In genomic region chr2:154969740-154970397, GRCm38 (mm10) we compare ENCODE assay signal across 10 mouse cellular contexts. TPM values are rescaled to one million over a fixed set of nuclear protein-coding genes. Genes with fewer than 3 reads are reported as not detected.
DNase-seq lines count a peak whose midpoint lies in the region; ATAC-seq lines count a peak whose summit lies in the region.
"Not testable (repeated sequence)": the region's sequence is repeated elsewhere in the genome, so short reads cannot be mapped to it uniquely, and the experiment has no call there.
"Had no signal": no experiment of that assay in that cellular context is flagged by ENCODE, and none has a peak within 500 bp of the region (broad histone marks: within the 10 kb centered on the region; RNA-seq: fewer than 3 reads in every experiment).

No protein-coding gene starts in this region.

- not testable (repeated sequence) for H3K9me3 ChIP-seq in limb, embryonic 10.5 days (replicated peaks); midbrain, embryonic 11.5 days (ENCODE audit: control insufficient read depth, low read length)

- not testable (repeated sequence) for H3K36me3 ChIP-seq in limb, embryonic 10.5 days; midbrain, embryonic 11.5 days (ENCODE audit: control insufficient read depth, insufficient read depth, low read length)

- peak; percentile 48 for DNase-seq in 416B (ENCODE audit: low read depth)
- DNase-seq in R1 (ENCODE audit: low read depth, low spot score), result peak; percentile 51
- peak; percentile 84 for DNase-seq in heart, adult 11 months
- not testable (repeated sequence) for DNase-seq in limb, embryonic 10.5 days (ENCODE audit: low spot score)
- DNase-seq in lung, postnatal 36 days, result peak; percentile 6
- peak; percentile 51 for DNase-seq in midbrain, embryonic 11.5 days (ENCODE audit: low spot score, missing footprints)

- 66% methylated on average over 14 of the region's 14 CpGs for WGBS in limb, embryonic 10.5 days
- WGBS in midbrain, embryonic 11.5 days, result 79% methylated on average over 14 of the region's 14 CpGs

- H3K9ac ChIP-seq in midbrain, embryonic 11.5 days (ENCODE audit: low read length), result not testable (repeated sequence)

- not testable (repeated sequence) for H3K4me2 ChIP-seq in midbrain, embryonic 11.5 days

- ATAC-seq in common myeloid progenitor, adult 5-6 weeks (replicated peaks; ENCODE audit: low read depth, poor library complexity, severe bottlenecking), result peak; percentile 89
- not testable (repeated sequence) for ATAC-seq in midbrain, embryonic 11.5 days (ENCODE audit: low FRiP score)

- H3K27me3 ChIP-seq in limb, embryonic 10.5 days (ENCODE audit: low read depth, poor library complexity, severe bottlenecking); midbrain, embryonic 11.5 days (ENCODE audit: control insufficient read depth, insufficient read depth, low read length): not testable (repeated sequence)

- H3K4me1 ChIP-seq in limb, embryonic 10.5 days, result peaks cover 60% of the 10 kb centered on the region
- H3K4me1 ChIP-seq in midbrain, embryonic 11.5 days (ENCODE audit: control insufficient read depth, insufficient read depth, low read length), result not testable (repeated sequence)

- H3K27ac ChIP-seq in limb, embryonic 10.5 days, result peak overlapping the region; percentile 2; the same call in 1 of the 2 replicates
- not testable (repeated sequence) for H3K27ac ChIP-seq in midbrain, embryonic 11.5 days (ENCODE audit: low read depth, low read length)

- H3K4me3 ChIP-seq in limb, embryonic 10.5 days; midbrain, embryonic 11.5 days (ENCODE audit: low read depth, low read length): not testable (repeated sequence)

RNA-seq across cellular contexts. Expression of gene Gm14226, which starts 48.2 kb away (rescaled TPM):
- total RNA-seq in common myeloid progenitor, adult 5-6 weeks (2017), result not detected in 2 replicates
- polyA plus RNA-seq in limb, embryonic 10.5 days (2016; fragmentation: Nextera tagmentation; extraction: Ambion mirVana), result 12.3 and 13.5 TPM in 2 replicates
- polyA plus RNA-seq in midbrain, embryonic 11.5 days (2014; fragmentation: Nextera tagmentation; extraction: Ambion mirVana), result 0.07 and 0.11 TPM in 2 replicates
- total RNA-seq: gastrocnemius, postnatal 14 days; liver, adult 2 months had no signal
- polyA plus RNA-seq: forebrain, embryonic 14.5 days; liver, adult 2 months had no signal

Comparison
In these comparisons a context has a peak if more than half of its experiments do, and no peak if none do; other contexts are left out.
1. RNA of gene Gm14226, which starts 48.2 kb away (polyA plus RNA-seq): 12.3 to 13.5 TPM in limb, embryonic 10.5 days; 0.07 to 0.11 TPM in midbrain, embryonic 11.5 days; every median in the first group is over 10 times any median in the second.